Mouse (Mus musculus) CH12.LX (cell line): ENCODE measurements around the gene Fam171a1.

ENCODE experiments used
- CTCF ChIP-seq, 2 experiments: IDR thresholded peaks in 1 of 2; conservative IDR thresholded peaks in 1 of 2; 2 replicates each; pipeline ENCODE4 v1.5.1; 2011 to 2012; ENCODE audit warnings: low read depth in 2 of 2, low read length in 2 of 2, improper control_type of control experiment in 1 of 2, inconsistent platforms in 1 of 2, mild to moderate bottlenecking in 1 of 2, moderate library complexity in 1 of 2
- E2F4 ChIP-seq: IDR thresholded peaks from 2 replicates; pipeline ENCODE4 v1.6.1; 2011; ENCODE audit warnings: low read depth, low read length, improper control_type of control experiment; ENCODE audit not compliant: insufficient replicate concordance
- MAX ChIP-seq: IDR thresholded peaks from 2 replicates; pipeline ENCODE4 v1.6.1; 2011; ENCODE audit warnings: low read length, improper control_type of control experiment
- MXI1 ChIP-seq: IDR thresholded peaks from 2 replicates; pipeline ENCODE4 v1.6.1; 2011; ENCODE audit warnings: mild to moderate bottlenecking, low read depth, low read length, improper control_type of control experiment
- NRF1 ChIP-seq: IDR thresholded peaks from 2 replicates; pipeline ENCODE4 v1.6.1; 2014; ENCODE audit warnings: low read depth, mild to moderate bottlenecking, inconsistent platforms, low read length, improper control_type of control experiment, moderate library complexity
- TBP ChIP-seq: conservative IDR thresholded peaks from 2 replicates; pipeline ENCODE4 v1.6.1; 2011; ENCODE audit warnings: low read depth, low read length, improper control_type of control experiment
- USF1 ChIP-seq: IDR thresholded peaks from 2 replicates; pipeline ENCODE4 v1.6.1; 2014; ENCODE audit warnings: low read depth, mild to moderate bottlenecking, inconsistent platforms, low read length, improper control_type of control experiment

DNA sequence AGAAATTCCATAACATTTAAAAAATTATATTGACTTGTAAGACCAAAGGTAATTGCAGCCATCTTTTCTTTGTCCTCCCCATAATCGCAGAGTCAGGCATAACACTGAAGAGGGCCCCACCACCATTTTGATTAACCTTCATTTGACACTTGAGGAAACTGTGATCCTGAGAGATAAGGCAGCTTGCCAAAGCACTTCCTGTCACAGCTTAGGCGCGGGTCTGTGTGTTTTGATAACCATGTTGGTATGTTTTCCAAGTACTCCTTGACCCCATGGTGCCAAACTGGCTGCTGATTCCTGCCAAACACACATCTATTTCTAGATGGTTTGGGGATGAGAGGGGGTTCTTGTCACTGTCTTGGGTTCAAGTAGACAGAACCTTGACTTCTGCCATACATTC lies 11.7 kb upstream of the Fam171a1 start:
- no peak for TF ChIP-seq MAX
- TF ChIP-seq MXI1: no peak
- no peak for TF ChIP-seq CTCF (conservative IDR thresholded peaks at IDR 0.05 in 1 of 2, IDR thresholded peaks at IDR 0.05 in 1 of 2; ENCODE audit: low read depth in 2 of 2, low read length in 2 of 2)
- TF ChIP-seq NRF1: no peak
- TF ChIP-seq E2F4: no peak
- no peak for TF ChIP-seq USF1
- no peak for TF ChIP-seq TBP
